Comparison of ENCODE assay signal across 7 mouse cellular contexts in genomic region chr14:60086254-60086807, GRCm38 (mm10).
DNase-seq lines count a peak whose midpoint lies in the region; ATAC-seq and TF ChIP-seq lines count a peak whose summit lies in the region.

No protein-coding gene starts in this region.

- no peaks in the 10 kb centered on the region for H3K4me1 ChIP-seq in lung, embryonic 14.5 days (ENCODE audit: insufficient read depth)
- H3K4me1 ChIP-seq in forebrain, embryonic 13.5 days = peaks cover 10% of the 10 kb centered on the region
- peaks cover 9% of the 10 kb centered on the region for H3K4me1 ChIP-seq in limb, embryonic 13.5 days
- H3K4me1 ChIP-seq in olfactory bulb, adult 2 months (ENCODE audit: control insufficient read depth, insufficient read depth, low read length) = peaks cover 11% of the 10 kb centered on the region; the same call in 1 of the 2 replicates

- 3% methylated on average over 21 of the region's 21 CpGs for WGBS in lung, embryonic 14.5 days
- WGBS in forebrain, embryonic 13.5 days = under 1% methylated on average over 21 of the region's 21 CpGs
- 3% methylated on average over 21 of the region's 21 CpGs for WGBS in limb, embryonic 13.5 days
- WGBS in olfactory bulb, adult 2 months = 3% methylated on average over 21 of the region's 21 CpGs

- H3K4me3 ChIP-seq in lung, embryonic 14.5 days (ENCODE audit: low read depth, low read length) = peak overlapping the region; percentile 35
- H3K4me3 ChIP-seq in forebrain, embryonic 13.5 days = peak overlapping the region; percentile 55
- H3K4me3 ChIP-seq in limb, embryonic 13.5 days = peak overlapping the region; percentile 53
- H3K4me3 ChIP-seq in olfactory bulb, adult 2 months (ENCODE audit: insufficient read depth, low read depth, low read length) = peak overlapping the region; percentile 61

- H3K27me3 ChIP-seq in lung, embryonic 14.5 days (ENCODE audit: insufficient read depth, low read length) = no peaks in the 10 kb centered on the region; the same call in 1 of the 2 replicates
- H3K27me3 ChIP-seq in forebrain, embryonic 13.5 days = no peaks in the 10 kb centered on the region
- 0 out of 2 replicates have a peak, but pooled peaks cover 7% of the 10 kb centered on the region for H3K27me3 ChIP-seq in limb, embryonic 13.5 days

- no peaks in the 10 kb centered on the region for H3K9me3 ChIP-seq in lung, embryonic 14.5 days (ENCODE audit: low read depth, low read length)
- H3K9me3 ChIP-seq in forebrain, embryonic 13.5 days (replicated peaks) = no peaks in the 10 kb centered on the region
- H3K9me3 ChIP-seq in limb, embryonic 13.5 days = no peaks in the 10 kb centered on the region

- no peak overlapping the region for H3K27ac ChIP-seq in lung, embryonic 14.5 days (ENCODE audit: low read depth)
- H3K27ac ChIP-seq in forebrain, embryonic 13.5 days = no peak overlapping the region
- no peak overlapping the region for H3K27ac ChIP-seq in limb, embryonic 13.5 days
- H3K27ac ChIP-seq in olfactory bulb, adult 2 months (ENCODE audit: insufficient read depth, low read depth, low read length) = no peak overlapping the region

- peak overlapping the region; percentile 81 for H3K4me2 ChIP-seq in lung, embryonic 14.5 days
- peak overlapping the region; percentile 78 for H3K4me2 ChIP-seq in forebrain, embryonic 13.5 days
- H3K4me2 ChIP-seq in limb, embryonic 13.5 days (replicated peaks) = peak overlapping the region; percentile 87

- TF ChIP-seq POLR2A in olfactory bulb, adult 2 months (IDR thresholded peaks at IDR 0.05; ENCODE audit: insufficient read depth, low read depth, low read length) = no peak

- no peak for ATAC-seq in lung, embryonic 14.5 days (ENCODE audit: insufficient read depth)
- peak; percentile 54 for ATAC-seq in forebrain, embryonic 13.5 days
- no peak for ATAC-seq in limb, embryonic 13.5 days (ENCODE audit: low FRiP score, low read depth)

- H3K36me3 ChIP-seq in lung, embryonic 14.5 days (ENCODE audit: insufficient read depth) = no peaks in the 10 kb centered on the region
- H3K36me3 ChIP-seq in forebrain, embryonic 13.5 days (ENCODE audit: poor library complexity, severe bottlenecking) = no peaks in the 10 kb centered on the region
- no peaks in the 10 kb centered on the region for H3K36me3 ChIP-seq in limb, embryonic 13.5 days

- no peak for TF ChIP-seq CTCF in lung, embryonic 14.5 days (IDR thresholded peaks at IDR 0.05; ENCODE audit: low read depth)
- no peak for TF ChIP-seq CTCF in olfactory bulb, adult 2 months (IDR thresholded peaks at IDR 0.05; ENCODE audit: insufficient read depth, low read depth, low read length)

- H3K9ac ChIP-seq in lung, embryonic 14.5 days = 0 out of 2 replicates have a peak overlapping the region, but pooled peaks have one; percentile 1
- H3K9ac ChIP-seq in forebrain, embryonic 13.5 days = peak overlapping the region; percentile 76
- H3K9ac ChIP-seq in limb, embryonic 13.5 days = peak overlapping the region; percentile 64

- no peak for DNase-seq in lung, embryonic 14.5 days
- no peak for DNase-seq in lung, postnatal 14 days
- DNase-seq in adrenal gland, adult 2 months = no peak
- DNase-seq in frontal cortex, postnatal 14 days (ENCODE audit: low spot score in 2 of 2) = no peak

Comparison
In these comparisons a context has a peak if more than half of its experiments do, and no peak if none do; other contexts are left out.
1. H3K9ac ChIP-seq: peak in every context shown above with its lines; median percentile 76 in forebrain, embryonic 13.5 days; 64 in limb, embryonic 13.5 days; 1 in lung, embryonic 14.5 days.